Mouse (Mus musculus) cortical plate, adult 2 months (tissue): Measurements from ENCODE around the gene Trim56. TPM values are rescaled to one million over a fixed set of nuclear protein-coding genes. Genes with fewer than 3 reads are reported as not detected.
A peak's percentile ranks its signal among the peaks of the same experiment; 100 is the strongest.

ENCODE experiments used
- H3K27ac ChIP-seq: fragments of 200-500 bp; 2 replicates; pipeline ENCODE4 v1.5.1; 2012; ENCODE audit warnings: low read length, control low read depth, inconsistent platforms; ENCODE audit not compliant: insufficient read depth
- H3K4me1 ChIP-seq: fragments of 200-500 bp; 2 replicates; pipeline ENCODE4 v1.6.1; 2011; ENCODE audit warnings: low read length; ENCODE audit not compliant: control insufficient read depth, insufficient read depth
- H3K4me3 ChIP-seq: fragments of 200-500 bp; 2 replicates; pipeline ENCODE4 v1.5.1; 2011; ENCODE audit warnings: mild to moderate bottlenecking, low read length, control low read depth; ENCODE audit not compliant: insufficient read depth
- CTCF ChIP-seq: fragments of 200-500 bp; IDR thresholded peaks from 2 replicates; pipeline ENCODE4 v1.5.1; 2011; ENCODE audit warnings: mild to moderate bottlenecking, control low read depth, low read length; ENCODE audit not compliant: insufficient read depth; ENCODE audit errors: extremely low read depth
- POLR2A ChIP-seq: fragments of 200-500 bp; IDR thresholded peaks from 2 replicates; pipeline ENCODE4 v1.6.1; 2011; ENCODE audit warnings: mild to moderate bottlenecking, low read length, control low read depth; ENCODE audit not compliant: insufficient read depth; ENCODE audit errors: extremely low read depth
- polyA plus RNA-seq: library from polyadenylated mRNA; depleted of rRNA; stranded (reverse); fragments of >200 nt; gene quantifications from 2 replicates; pipeline ENCODE4 v1.2.3, GENCODE M21; 2012

Gene Trim56
- polyA plus RNA-seq, 1 experiment = 1.8 TPM

- TF ChIP-seq CTCF (no peak), POLR2A (no peak)
- Histone ChIP-seq H3K4me1 (peaks cover 3% of the 10 kb centered on the region; the same call in 1 of the 2 replicates), H3K4me3 (no peak overlapping the region), H3K27ac (no peak overlapping the region)
Measured at GRCm38 (mm10) chr5:137077187-137077586, 38.8 kb downstream of the Trim56 start.

GRCm38 (mm10) chr5:137076191-137076930, 39.6 kb downstream of the Trim56 start:
- peaks cover 3% of the 10 kb centered on the region for H3K4me1 ChIP-seq
- TF ChIP-seq CTCF (no peak), POLR2A (no peak)
- H3K27ac ChIP-seq = no peak overlapping the region
- no peak overlapping the region for H3K4me3 ChIP-seq

- Histone ChIP-seq H3K4me3 (no peak overlapping the region), H3K4me1 (peaks cover 3% of the 10 kb centered on the region), H3K27ac (no peak overlapping the region)
- TF ChIP-seq POLR2A (no peak), CTCF (no peak)
Measured at GRCm38 (mm10) chr5:137075726-137076125, 40.3 kb downstream of the Trim56 start.

- H3K27ac ChIP-seq = no peak overlapping the region
- TF ChIP-seq POLR2A (no peak), CTCF (no peak)
Measured at GRCm38 (mm10) chr5:137074191-137074651, 41.8 kb downstream of the Trim56 start.

GRCm38 (mm10) chr5:137073141-137073540, 42.9 kb downstream of the Trim56 start:
- TF ChIP-seq CTCF (no peak), POLR2A (no peak)
- Histone ChIP-seq H3K4me1 (peaks cover 3% of the 10 kb centered on the region), H3K4me3 (no peak overlapping the region), H3K27ac (no peak overlapping the region)

More at GRCm38 (mm10) chr5:137074191-137074651, 41.8 kb downstream of the Trim56 start:
- H3K4me1 ChIP-seq = peaks cover 3% of the 10 kb centered on the region
- H3K4me3 ChIP-seq = no peak overlapping the region

- Histone ChIP-seq H3K4me1 (peaks cover 3% of the 10 kb centered on the region), H3K4me3 (peak within 1 kb of the TSS; percentile 18; the same call in 1 of the 2 replicates), H3K27ac (no peak within 1 kb of the TSS)
- TF ChIP-seq CTCF (no peak), POLR2A (peak; percentile 27; the same call in 1 of the 2 replicates)
Measured at GRCm38 (mm10) chr5:137072079-137072960, 43.7 kb downstream of the Trim56 start, which contains the start of gene Serpine1. Gene Serpine1, minus strand, starts transcription at chr5:137072268.

- H3K4me1 ChIP-seq = peaks cover 2% of the 10 kb centered on the region
- H3K27ac ChIP-seq = no peak overlapping the region
- no peak overlapping the region for H3K4me3 ChIP-seq
- TF ChIP-seq CTCF (no peak), POLR2A (no peak)
Measured at GRCm38 (mm10) chr5:137070881-137071605, 45.0 kb downstream of the Trim56 start.

GRCm38 (mm10) chr5:137068711-137069110, 47.3 kb downstream of the Trim56 start:
- TF ChIP-seq POLR2A (no peak), CTCF (no peak)
- Histone ChIP-seq H3K27ac (no peak overlapping the region), H3K4me3 (no peak overlapping the region), H3K4me1 (no peaks in the 10 kb centered on the region; the same call in 1 of the 2 replicates)

- no peaks in the 10 kb centered on the region for H3K4me1 ChIP-seq
- H3K4me3 ChIP-seq = no peak overlapping the region
- no peak overlapping the region for H3K27ac ChIP-seq
- TF ChIP-seq CTCF (no peak), POLR2A (no peak)
Measured at GRCm38 (mm10) chr5:137065923-137066322, 50.1 kb downstream of the Trim56 start.
